Mouse (Mus musculus): ENCODE data around the gene Pde10a. TPM values are rescaled to one million over a fixed set of nuclear protein-coding genes. Genes with fewer than 3 reads are reported as not detected.

Gene Pde10a
- polyA plus RNA-seq, 1 experiment from 2014 or later, result 2.5 TPM

DNA sequence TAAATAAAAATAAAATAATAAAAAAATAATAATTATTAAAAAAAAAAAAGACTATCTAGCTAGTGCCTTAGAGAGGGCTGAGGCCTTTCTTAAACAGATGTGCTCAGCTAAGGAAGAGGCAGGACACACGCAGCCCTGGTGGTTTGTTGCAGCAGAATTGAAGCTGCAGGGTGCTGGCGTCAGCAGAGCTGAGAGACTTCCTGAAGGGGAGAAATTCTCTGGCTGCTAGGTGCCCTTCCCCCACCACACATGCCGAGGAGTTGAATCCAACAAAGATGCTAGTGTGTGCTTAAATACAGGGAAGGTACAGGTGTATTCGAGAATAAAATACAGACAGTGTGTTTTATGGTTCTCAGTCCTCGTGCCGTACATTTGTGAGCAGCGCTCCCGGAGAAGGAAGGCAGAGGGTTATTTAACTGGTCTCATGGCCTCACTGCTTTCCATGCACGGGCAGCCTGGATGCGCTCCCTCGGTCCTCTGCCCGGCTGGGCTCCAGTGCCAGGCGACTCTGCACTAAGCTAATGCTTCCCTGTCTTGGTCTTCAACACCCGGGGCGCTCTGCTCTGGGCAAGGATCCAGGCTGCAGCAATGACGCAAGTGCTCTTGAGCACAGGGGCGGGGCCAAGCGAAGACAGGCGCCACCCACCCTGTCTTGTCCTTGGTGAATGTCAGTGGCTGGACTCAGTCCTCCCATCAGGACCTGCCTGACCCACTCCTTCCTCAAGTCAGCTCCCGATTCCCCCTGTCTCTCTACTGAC lies 19.3 kb upstream of the Pde10a start:
- ATAC-seq (ENCODE audit: insufficient number of reproducible peaks, insufficient read depth, low FRiP score, low read depth), result peak; percentile 86
- H3K27me3 ChIP-seq (ENCODE audit: control insufficient read depth, insufficient read depth, low read length), result no peaks in the 10 kb centered on the region; the same call in 1 of the 2 replicates
- H3K9me3 ChIP-seq (ENCODE audit: control insufficient read depth, low read length), result no peaks in the 10 kb centered on the region
- H3K9ac ChIP-seq (ENCODE audit: low read length), result peak overlapping the region; percentile 22
- WGBS, result 2% methylated on average over 20 of the region's 20 CpGs
- H3K36me3 ChIP-seq (ENCODE audit: control insufficient read depth, insufficient read depth, low read length), result no peaks in the 10 kb centered on the region
- H3K4me3 ChIP-seq (ENCODE audit: control insufficient read depth in 1 of 2, insufficient read depth in 1 of 2, low read depth in 1 of 2, low read length in 2 of 2), result peak overlapping the region; percentile 12 to 20; a peak in 3 of 4 replicates
- H3K4me2 ChIP-seq (ENCODE audit: low read length), result peak overlapping the region; percentile 61
- H3K27ac ChIP-seq (replicated peaks in 1 of 2; ENCODE audit: control insufficient read depth in 1 of 2, insufficient read depth in 1 of 2, low read depth in 2 of 2, low read length in 2 of 2), result peak overlapping the region; percentile 8 to 35; a peak in 2 of 4 replicates
- peaks cover 9 to 14% of the 10 kb centered on the region in 2 experiments for H3K4me1 ChIP-seq (ENCODE audit: control insufficient read depth in 2 of 2, insufficient read depth in 2 of 2, low read length in 2 of 2)

DNA sequence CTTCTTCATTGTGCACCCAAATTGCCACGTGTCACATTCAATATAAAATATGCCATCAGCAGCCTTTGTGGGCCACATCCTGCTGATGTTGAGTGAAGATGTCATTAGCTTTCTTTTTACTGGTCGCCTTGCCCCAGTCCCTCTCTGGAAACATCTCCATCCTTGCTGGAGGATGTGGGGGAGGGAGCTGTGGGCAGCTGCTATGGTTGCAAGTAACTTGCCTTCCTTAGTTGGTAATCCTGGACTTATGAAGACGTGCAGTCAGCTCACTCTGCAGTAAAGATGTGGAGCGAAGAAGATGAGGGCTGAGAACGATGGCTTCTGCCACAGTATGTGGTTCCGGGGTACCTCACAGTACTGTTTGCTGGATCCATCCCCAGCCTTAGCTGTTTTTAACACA lies 18.4 kb upstream of the Pde10a start:
- no peaks in the 10 kb centered on the region for H3K27me3 ChIP-seq (ENCODE audit: control insufficient read depth, insufficient read depth, low read length)
- H3K4me1 ChIP-seq (ENCODE audit: control insufficient read depth in 2 of 2, insufficient read depth in 2 of 2, low read length in 2 of 2), result peaks cover 9 to 14% of the 10 kb centered on the region in 2 experiments
- H3K4me2 ChIP-seq (ENCODE audit: low read length), result no peak overlapping the region
- no peak for ATAC-seq (ENCODE audit: insufficient number of reproducible peaks, insufficient read depth, low FRiP score, low read depth)
- no peaks in the 10 kb centered on the region for H3K36me3 ChIP-seq (ENCODE audit: control insufficient read depth, insufficient read depth, low read length)
- H3K27ac ChIP-seq (replicated peaks in 1 of 2; ENCODE audit: control insufficient read depth in 1 of 2, insufficient read depth in 1 of 2, low read depth in 2 of 2, low read length in 2 of 2), result no peak overlapping the region
- 69% methylated on average over 6 of the region's 6 CpGs for WGBS
- no peak overlapping the region for H3K9ac ChIP-seq (ENCODE audit: low read length)
- H3K4me3 ChIP-seq (ENCODE audit: control insufficient read depth in 1 of 2, insufficient read depth in 1 of 2, low read depth in 1 of 2, low read length in 2 of 2), result no peak overlapping the region
- H3K9me3 ChIP-seq (ENCODE audit: control insufficient read depth, low read length), result no peaks in the 10 kb centered on the region

DNA sequence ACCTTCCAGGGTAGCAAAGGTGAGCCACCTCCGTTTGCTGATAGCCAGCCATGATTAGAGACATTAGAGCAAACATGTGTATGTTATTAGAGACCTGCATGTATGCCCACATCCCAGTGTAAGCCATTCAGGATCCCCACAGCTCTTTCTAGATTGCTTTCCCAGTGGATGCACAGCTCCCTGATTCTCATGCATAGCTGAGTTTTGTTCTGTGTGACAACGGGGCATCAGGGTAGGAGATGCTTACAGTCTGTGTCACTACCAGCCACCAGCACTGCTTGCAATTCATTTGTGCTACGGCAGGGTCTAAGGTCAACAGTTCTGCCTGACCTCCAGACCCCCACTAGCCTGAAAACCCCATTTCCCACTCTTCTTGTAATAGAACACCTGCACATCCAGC lies 17.5 kb upstream of the Pde10a start:
- Histone ChIP-seq H3K9ac (ENCODE audit: low read length) (no peak overlapping the region; the same call in 1 of the 2 replicates), H3K4me3 (ENCODE audit: control insufficient read depth in 1 of 2, insufficient read depth in 1 of 2, low read depth in 1 of 2, low read length in 2 of 2) (no peak overlapping the region), H3K27me3 (ENCODE audit: control insufficient read depth, insufficient read depth, low read length) (no peaks in the 10 kb centered on the region), H3K36me3 (ENCODE audit: control insufficient read depth, insufficient read depth, low read length) (no peaks in the 10 kb centered on the region), H3K9me3 (ENCODE audit: control insufficient read depth, low read length) (no peaks in the 10 kb centered on the region), H3K27ac (replicated peaks in 1 of 2; ENCODE audit: control insufficient read depth in 1 of 2, insufficient read depth in 1 of 2, low read depth in 2 of 2, low read length in 2 of 2) (no peak overlapping the region), H3K4me1 (ENCODE audit: control insufficient read depth in 2 of 2, insufficient read depth in 2 of 2, low read length in 2 of 2) (peaks cover 9 to 14% of the 10 kb centered on the region in 2 experiments), H3K4me2 (ENCODE audit: low read length) (peak overlapping the region; percentile 62)
- ATAC-seq (ENCODE audit: insufficient number of reproducible peaks, insufficient read depth, low FRiP score, low read depth), result no peak
- WGBS, result 14% methylated on average over 3 of the region's 3 CpGs

DNA sequence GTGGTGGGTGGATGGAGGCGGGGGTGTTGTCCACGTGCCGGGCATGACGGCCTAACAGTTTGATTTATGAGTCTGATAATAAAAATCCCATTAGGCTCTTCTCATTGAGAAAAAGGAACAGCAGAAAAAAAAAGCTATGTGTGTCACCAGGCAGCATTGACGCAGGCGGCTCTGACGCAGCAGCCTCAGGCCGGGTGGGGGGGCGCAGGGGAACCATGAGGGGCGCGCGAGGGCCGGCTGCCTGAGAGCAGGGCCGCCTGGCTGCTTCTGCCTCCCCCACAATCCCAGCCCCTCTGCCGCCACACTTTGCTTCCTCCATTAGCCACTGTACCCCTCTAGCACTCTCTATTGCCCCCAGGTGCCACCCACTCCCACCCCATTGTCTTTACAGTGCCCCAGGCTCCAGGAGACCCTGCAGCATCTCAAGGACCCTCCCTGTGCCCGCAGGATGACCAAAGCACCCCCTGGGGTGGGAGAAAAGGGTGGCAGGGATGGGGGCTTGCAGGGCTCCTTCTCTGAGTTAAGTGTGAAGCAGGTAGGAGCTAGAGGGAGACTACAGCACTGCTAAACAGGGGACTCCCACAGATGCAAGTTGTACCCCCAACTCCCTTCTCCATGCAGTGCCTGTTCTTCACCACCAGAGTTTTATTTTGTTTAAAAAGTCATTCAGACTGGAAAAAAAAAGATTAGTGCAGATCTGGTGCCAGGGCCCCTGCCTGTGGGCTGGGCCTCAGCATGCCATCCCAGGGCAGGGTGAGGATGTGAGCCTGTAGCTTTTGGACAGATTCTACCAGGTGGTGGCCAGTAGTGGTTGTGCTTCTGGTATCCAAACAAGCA lies 16.6 kb upstream of the Pde10a start:
- Histone ChIP-seq H3K36me3 (ENCODE audit: control insufficient read depth, insufficient read depth, low read length) (no peaks in the 10 kb centered on the region), H3K9me3 (ENCODE audit: control insufficient read depth, low read length) (no peaks in the 10 kb centered on the region), H3K4me2 (ENCODE audit: low read length) (peak overlapping the region; percentile 62), H3K27me3 (ENCODE audit: control insufficient read depth, insufficient read depth, low read length) (no peaks in the 10 kb centered on the region), H3K27ac (replicated peaks in 1 of 2; ENCODE audit: control insufficient read depth in 1 of 2, insufficient read depth in 1 of 2, low read depth in 2 of 2, low read length in 2 of 2) (no peak overlapping the region), H3K4me1 (ENCODE audit: control insufficient read depth in 2 of 2, insufficient read depth in 2 of 2, low read length in 2 of 2) (peaks cover 9 to 14% of the 10 kb centered on the region in 2 experiments), H3K4me3 (ENCODE audit: control insufficient read depth in 1 of 2, insufficient read depth in 1 of 2, low read depth in 1 of 2, low read length in 2 of 2) (peak overlapping the region; percentile 19 to 35; a peak in 3 of 4 replicates), H3K9ac (ENCODE audit: low read length) (peak overlapping the region; percentile 61)
- ATAC-seq (ENCODE audit: insufficient number of reproducible peaks, insufficient read depth, low FRiP score, low read depth), result peak; percentile 71
- 2% methylated on average over 14 of the region's 16 CpGs for WGBS

DNA sequence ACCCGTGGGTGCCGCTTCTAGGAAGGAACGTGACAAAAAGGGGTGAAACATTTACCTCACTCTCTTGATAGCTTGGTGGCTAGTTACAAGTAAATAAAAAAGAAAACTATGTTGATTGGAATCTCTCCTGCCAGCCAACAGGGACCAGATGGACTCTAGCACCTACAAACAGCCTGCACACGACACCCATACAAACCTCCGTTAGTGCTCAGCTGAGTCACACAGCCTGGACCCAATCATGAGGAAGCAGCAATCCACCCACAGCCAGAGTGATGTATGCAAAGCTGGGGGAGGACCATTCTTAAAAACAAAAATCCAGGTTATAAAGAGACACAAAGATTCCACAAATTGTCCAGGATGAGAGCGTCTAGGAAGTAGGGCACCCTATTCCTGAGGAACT lies 9.2 kb upstream of the Pde10a start:
- Histone ChIP-seq H3K4me1 (ENCODE audit: control insufficient read depth in 2 of 2, insufficient read depth in 2 of 2, low read length in 2 of 2) (no peaks in the 10 kb centered on the region; a peak in 1 of 4 replicates), H3K4me3 (ENCODE audit: control insufficient read depth in 1 of 2, insufficient read depth in 1 of 2, low read depth in 1 of 2, low read length in 2 of 2) (no peak overlapping the region), H3K36me3 (ENCODE audit: control insufficient read depth, insufficient read depth, low read length) (no peaks in the 10 kb centered on the region), H3K27me3 (ENCODE audit: control insufficient read depth, insufficient read depth, low read length) (no peaks in the 10 kb centered on the region), H3K27ac (replicated peaks in 1 of 2; ENCODE audit: control insufficient read depth in 1 of 2, insufficient read depth in 1 of 2, low read depth in 2 of 2, low read length in 2 of 2) (no peak overlapping the region), H3K9ac (ENCODE audit: low read length) (no peak overlapping the region), H3K4me2 (ENCODE audit: low read length) (no peak overlapping the region), H3K9me3 (ENCODE audit: control insufficient read depth, low read length) (no peaks in the 10 kb centered on the region)
- no peak for ATAC-seq (ENCODE audit: insufficient number of reproducible peaks, insufficient read depth, low FRiP score, low read depth)
- WGBS, result 72% methylated on average over 6 of the region's 6 CpGs

DNA sequence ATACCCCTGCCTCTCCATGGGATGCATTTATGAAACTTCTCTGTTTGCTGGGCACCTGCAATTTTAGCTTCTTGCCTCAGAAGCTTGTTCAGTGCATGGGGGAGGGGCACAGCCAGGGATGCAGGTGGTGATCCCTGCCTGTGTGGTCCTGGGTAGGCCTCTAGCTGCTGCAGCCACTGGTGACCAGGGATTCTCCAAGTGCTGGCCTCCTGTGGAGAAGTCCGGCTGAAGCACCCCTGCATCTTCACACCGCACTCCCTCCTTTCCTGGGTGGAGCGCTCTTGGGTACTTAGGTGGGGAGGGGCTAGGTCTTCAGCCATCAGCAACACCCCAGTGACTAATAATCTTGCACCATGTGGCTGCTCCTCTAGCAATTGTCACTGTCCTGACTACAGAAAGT lies 1.2 kb upstream of the Pde10a start:
- Histone ChIP-seq H3K27ac (replicated peaks in 1 of 2; ENCODE audit: control insufficient read depth in 1 of 2, insufficient read depth in 1 of 2, low read depth in 2 of 2, low read length in 2 of 2) (no peak overlapping the region), H3K4me3 (ENCODE audit: control insufficient read depth in 1 of 2, insufficient read depth in 1 of 2, low read depth in 1 of 2, low read length in 2 of 2) (peak overlapping the region; percentile 52 to 60), H3K4me1 (ENCODE audit: control insufficient read depth in 2 of 2, insufficient read depth in 2 of 2, low read length in 2 of 2) (peaks cover 7 to 11% of the 10 kb centered on the region in 2 experiments), H3K36me3 (ENCODE audit: control insufficient read depth, insufficient read depth, low read length) (no peaks in the 10 kb centered on the region), H3K27me3 (ENCODE audit: control insufficient read depth, insufficient read depth, low read length) (peaks cover 26% of the 10 kb centered on the region), H3K9me3 (ENCODE audit: control insufficient read depth, low read length) (no peaks in the 10 kb centered on the region), H3K4me2 (ENCODE audit: low read length) (peak overlapping the region; percentile 81), H3K9ac (ENCODE audit: low read length) (peak overlapping the region; percentile 65)
- no peak for ATAC-seq (ENCODE audit: insufficient number of reproducible peaks, insufficient read depth, low FRiP score, low read depth)
- 15% methylated on average over 3 of the region's 3 CpGs for WGBS

DNA sequence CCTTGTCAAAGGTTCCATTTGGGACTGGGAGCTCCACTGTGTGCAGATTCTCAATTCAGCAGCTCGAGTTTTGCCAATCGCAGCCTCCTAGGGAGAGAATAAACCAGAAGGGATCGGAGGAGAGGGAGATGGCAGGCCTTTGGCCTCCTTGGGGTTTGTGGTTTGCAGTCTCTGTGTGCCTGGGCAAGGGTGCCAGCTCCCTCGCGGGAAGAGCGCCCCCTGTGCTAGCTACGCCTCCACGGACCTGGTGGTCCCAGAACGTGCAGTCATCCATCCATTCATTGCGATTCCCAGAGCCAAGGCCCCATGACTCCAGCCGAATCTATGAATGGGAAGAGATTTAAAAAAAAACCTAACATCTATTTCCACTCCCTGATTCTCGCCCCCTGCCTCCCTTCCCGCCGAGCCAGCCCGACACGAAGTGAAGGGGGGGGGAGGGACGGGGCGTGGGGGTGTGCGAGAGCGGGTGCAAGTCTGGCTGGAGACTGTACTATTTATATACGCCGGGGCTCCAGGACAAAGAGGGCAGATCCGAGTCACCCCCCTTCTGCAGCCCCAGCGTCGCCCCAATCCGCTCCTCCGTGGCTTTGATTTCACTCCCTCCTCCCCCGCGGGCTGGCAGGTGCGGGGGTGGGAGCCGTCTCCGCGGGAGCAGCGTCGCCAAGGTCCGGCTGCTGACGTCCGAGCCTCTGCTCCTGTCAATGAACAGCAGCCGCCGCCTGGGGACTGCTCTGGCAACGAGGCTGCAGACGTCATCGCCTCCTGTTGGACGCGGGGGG lies 596 bp upstream of the Pde10a start:
- Histone ChIP-seq H3K27me3 (ENCODE audit: control insufficient read depth, insufficient read depth, low read length) (peaks cover 26% of the 10 kb centered on the region), H3K27ac (replicated peaks in 1 of 2; ENCODE audit: control insufficient read depth in 1 of 2, insufficient read depth in 1 of 2, low read depth in 2 of 2, low read length in 2 of 2) (0 out of 4 replicates have a peak overlapping the region, but pooled peaks of 1 of the 2 experiments have one; percentile 33)
- peak; percentile 82 for ATAC-seq (ENCODE audit: insufficient number of reproducible peaks, insufficient read depth, low FRiP score, low read depth)

More for the DNA sequence above, 596 bp upstream of the Pde10a start:
- Histone ChIP-seq H3K9ac (ENCODE audit: low read length) (peak overlapping the region; percentile 65), H3K36me3 (ENCODE audit: control insufficient read depth, insufficient read depth, low read length) (no peaks in the 10 kb centered on the region), H3K4me2 (ENCODE audit: low read length) (peak overlapping the region; percentile 81), H3K4me1 (ENCODE audit: control insufficient read depth in 2 of 2, insufficient read depth in 2 of 2, low read length in 2 of 2) (peaks cover 7 to 11% of the 10 kb centered on the region in 2 experiments), H3K4me3 (ENCODE audit: control insufficient read depth in 1 of 2, insufficient read depth in 1 of 2, low read depth in 1 of 2, low read length in 2 of 2) (peak overlapping the region; percentile 52 to 60), H3K9me3 (ENCODE audit: control insufficient read depth, low read length) (no peaks in the 10 kb centered on the region)
- 1% methylated on average over 43 of the region's 45 CpGs for WGBS
